Mouse (Mus musculus) thymus, adult 2 months (tissue): ENCODE data around the gene Slc5a11. TPM values are rescaled to one million over a fixed set of nuclear protein-coding genes. Genes with fewer than 3 reads are reported as not detected.

Source experiments
- DNase-seq: peaks from one replicate; pipeline ENCODE4 v3.0.0; 2021
- H3K27ac ChIP-seq: fragments of 200-500 bp; 2 replicates; pipeline ENCODE4 v1.5.1; 2012; ENCODE audit warnings: low read length, control low read depth; ENCODE audit not compliant: control insufficient read depth, insufficient read depth
- H3K27me3 ChIP-seq: fragments of 200-500 bp; 2 replicates; pipeline ENCODE4 v1.6.1; 2012; ENCODE audit warnings: mild to moderate bottlenecking, low read length, moderate library complexity, mixed read lengths; ENCODE audit not compliant: control insufficient read depth, insufficient read depth
- H3K36me3 ChIP-seq: fragments of 200-500 bp; 2 replicates; pipeline ENCODE4 v1.6.1; 2012; ENCODE audit warnings: mild to moderate bottlenecking, low read length, moderate library complexity; ENCODE audit not compliant: control insufficient read depth, insufficient read depth
- H3K4me1 ChIP-seq: fragments of 200-500 bp; replicated peaks from 2 replicates; pipeline ENCODE4 v1.6.1; 2012; ENCODE audit warnings: low read length; ENCODE audit not compliant: control insufficient read depth, insufficient read depth
- H3K4me3 ChIP-seq: fragments of 200-500 bp; 2 replicates; pipeline ENCODE4 v1.5.1; 2012; ENCODE audit warnings: mild to moderate bottlenecking, low read length, control low read depth, moderate library complexity; ENCODE audit not compliant: control insufficient read depth, insufficient read depth
- CTCF ChIP-seq: fragments of 200-500 bp; IDR thresholded peaks from 2 replicates; pipeline ENCODE4 v1.5.1; 2012; ENCODE audit warnings: mild to moderate bottlenecking, control low read depth, low read length, moderate library complexity, borderline replicate concordance; ENCODE audit not compliant: control insufficient read depth, poor library complexity, insufficient read depth; ENCODE audit errors: extremely low read depth
- POLR2A ChIP-seq: fragments of 200-500 bp; IDR thresholded peaks from 2 replicates; pipeline ENCODE4 v1.6.1; 2012; ENCODE audit warnings: mild to moderate bottlenecking, low read length, control low read depth, moderate library complexity; ENCODE audit not compliant: control insufficient read depth, poor library complexity, insufficient read depth; ENCODE audit errors: extremely low read depth
- WGBS: fragments of 180-500 bp; shearing (Covaris S2); methylation state at CpG from one replicate; pipeline ENCODE4 v1.1.7; 2018; 5-methylcytosine and 5-hydroxymethylcytosine counted together
- polyA plus RNA-seq: library from polyadenylated mRNA; depleted of rRNA; stranded (reverse); fragments of >200 nt; gene quantifications from 2 replicates; pipeline ENCODE4 v1.2.3, GENCODE M21; 2012

Gene Slc5a11
- polyA plus RNA-seq, 1 experiment: 0.84 TPM

GRCm38 (mm10) chr7:123298225-123298624 lies 83.6 kb downstream of the Slc5a11 start:
- Histone ChIP-seq H3K27me3 (no peaks in the 10 kb centered on the region), H3K4me3 (no peak overlapping the region), H3K4me1 (0 out of 2 replicates have a peak, but pooled peaks cover 2% of the 10 kb centered on the region), H3K27ac (no peak overlapping the region), H3K36me3 (peaks cover 23% of the 10 kb centered on the region)
- no peak for TF ChIP-seq CTCF
- TF ChIP-seq POLR2A: no peak
- DNase-seq: no peak
- 88% methylated on average over 3 of the region's 3 CpGs for WGBS

DNA sequence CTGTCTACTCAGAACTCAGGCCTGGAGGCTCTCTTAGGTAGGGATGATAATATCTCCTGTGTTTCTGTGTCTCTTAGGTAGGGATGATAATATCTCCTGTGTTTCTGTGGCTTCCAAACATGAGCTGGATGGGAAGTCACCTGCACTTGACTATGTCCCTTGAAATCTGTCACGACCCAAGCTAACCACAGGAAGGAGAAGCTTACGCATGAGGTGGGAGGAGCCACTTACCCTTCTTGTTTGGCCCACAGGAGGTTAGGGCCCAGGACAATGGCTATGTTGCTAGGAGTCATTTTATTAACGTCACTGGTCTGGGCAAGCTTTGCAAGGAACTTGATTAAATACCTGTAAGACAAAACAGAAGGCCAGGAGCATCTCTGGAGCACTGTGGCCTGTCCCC lies 85.7 kb downstream of the Slc5a11 start:
- whole genome bisulfite sequencing: 39% methylated on average over 3 of the region's 3 CpGs
- no peak for DNase-seq
- 0 out of 2 replicates have a peak, but pooled peaks cover 2% of the 10 kb centered on the region for H3K4me1 ChIP-seq
- H3K27me3 ChIP-seq: no peaks in the 10 kb centered on the region
- peaks cover 34% of the 10 kb centered on the region for H3K36me3 ChIP-seq
- H3K4me3 ChIP-seq: no peak overlapping the region
- TF ChIP-seq POLR2A: no peak
- no peak for TF ChIP-seq CTCF
- no peak overlapping the region for H3K27ac ChIP-seq

DNA sequence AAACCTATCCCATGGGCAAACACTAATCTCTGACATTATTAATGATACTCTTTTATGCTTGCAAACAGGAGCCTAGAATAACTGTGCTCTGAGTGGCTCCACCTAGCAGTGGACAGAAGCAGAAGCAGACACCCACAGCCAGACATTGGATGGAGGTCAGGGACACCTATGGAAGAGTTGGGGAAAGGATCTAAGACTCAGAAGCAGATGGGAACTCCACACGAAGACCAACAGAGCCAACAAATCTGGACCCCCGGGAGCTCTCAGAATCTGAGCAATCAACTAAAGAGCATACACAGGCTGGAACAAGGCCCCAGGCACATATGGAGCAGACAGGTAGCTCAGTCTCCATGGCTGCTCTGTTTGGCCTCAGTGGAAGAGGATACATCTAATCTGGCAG lies 90.8 kb downstream of the Slc5a11 start:
- TF ChIP-seq CTCF: no peak
- TF ChIP-seq POLR2A: no peak
- no peak overlapping the region for H3K4me3 ChIP-seq
- no peak for DNase-seq
- H3K27me3 ChIP-seq: no peaks in the 10 kb centered on the region
- no peak overlapping the region for H3K27ac ChIP-seq
- H3K36me3 ChIP-seq: peaks cover 25% of the 10 kb centered on the region
- WGBS: 98% methylated on average over 2 of the region's 2 CpGs
- 0 out of 2 replicates have a peak, but pooled peaks cover 1% of the 10 kb centered on the region for H3K4me1 ChIP-seq

DNA sequence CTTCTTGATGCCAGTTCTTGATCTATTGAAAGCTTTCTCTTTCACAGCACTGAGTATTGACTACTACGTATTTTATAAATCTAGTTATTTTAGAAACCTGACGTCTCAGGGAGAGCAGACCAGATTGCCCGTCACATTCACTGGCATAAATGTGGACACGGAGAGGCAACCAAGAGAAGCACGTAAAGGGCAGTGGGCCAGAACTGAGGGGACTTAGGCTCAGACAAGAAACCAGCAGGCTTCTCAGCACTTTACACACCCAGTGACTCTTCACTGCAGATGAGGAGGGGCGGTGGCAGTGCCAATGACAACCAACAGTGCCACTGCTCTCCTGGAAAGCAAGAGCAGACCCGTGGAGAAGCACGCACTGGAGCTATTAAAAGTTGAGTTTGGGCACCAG lies 92.7 kb downstream of the Slc5a11 start:
- H3K27me3 ChIP-seq: no peaks in the 10 kb centered on the region
- no peak for DNase-seq
- H3K27ac ChIP-seq: no peak overlapping the region
- no peak for TF ChIP-seq CTCF
- no peak for TF ChIP-seq POLR2A
- no peaks in the 10 kb centered on the region for H3K4me1 ChIP-seq
- H3K4me3 ChIP-seq: no peak overlapping the region
- 95% methylated on average over 8 of the region's 8 CpGs for WGBS
- peaks cover 25% of the 10 kb centered on the region for H3K36me3 ChIP-seq

DNA sequence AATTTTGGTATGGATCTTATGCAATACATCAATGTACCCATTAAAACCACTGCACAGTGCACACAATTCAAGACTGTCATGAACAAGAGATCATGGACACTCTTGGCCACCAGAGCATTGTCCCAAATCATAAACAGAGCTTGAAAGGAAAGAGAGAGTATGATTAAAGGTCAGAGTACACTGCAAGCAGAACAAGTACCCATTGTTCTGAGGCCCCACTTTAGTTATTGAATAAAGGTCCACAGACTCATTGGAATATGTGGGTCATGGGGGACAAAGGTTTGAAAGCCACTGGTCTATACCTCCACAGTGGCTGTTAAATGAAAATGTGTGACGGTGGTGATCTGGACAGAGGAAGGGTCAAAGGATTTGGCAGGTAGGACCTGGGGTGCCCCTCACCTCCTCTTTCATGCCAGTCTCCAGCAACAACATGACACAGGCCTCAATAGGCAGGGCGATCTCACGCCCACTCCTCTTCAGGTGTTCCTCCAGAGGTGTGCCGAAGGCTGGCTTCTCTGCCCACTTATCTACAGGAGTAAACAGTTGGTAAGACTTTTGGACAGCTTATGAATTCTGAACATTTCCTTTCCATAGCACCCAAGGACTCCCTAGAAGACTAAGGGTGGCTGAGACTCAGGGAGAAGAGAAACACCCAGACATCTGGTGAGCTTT lies 93.4 kb downstream of the Slc5a11 start:
- Histone ChIP-seq H3K4me1 (no peaks in the 10 kb centered on the region), H3K36me3 (peaks cover 24% of the 10 kb centered on the region), H3K27ac (no peak overlapping the region), H3K27me3 (no peaks in the 10 kb centered on the region), H3K4me3 (no peak overlapping the region)
- no peak for DNase-seq
- WGBS: 98% methylated on average over 4 of the region's 4 CpGs
- TF ChIP-seq CTCF: no peak

DNA sequence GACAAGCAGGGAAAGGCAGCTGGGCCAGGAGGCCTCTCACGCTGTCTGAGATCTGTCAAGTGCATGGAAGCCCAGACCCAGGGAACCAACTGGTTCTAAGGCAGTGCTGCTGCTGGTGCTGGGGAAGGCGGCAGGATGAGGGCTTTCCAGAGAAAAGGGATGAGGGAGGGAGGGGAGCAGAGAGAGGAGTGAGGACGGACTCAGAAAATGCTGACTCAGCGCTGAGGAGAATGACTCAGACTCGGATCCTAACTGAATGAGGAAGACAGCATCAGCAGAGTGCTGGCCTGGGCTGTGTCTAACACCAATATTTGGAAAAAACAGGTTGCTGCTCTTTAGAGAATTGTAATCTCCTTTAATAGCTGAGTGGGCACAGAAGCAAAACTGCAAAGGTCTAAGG lies 97.3 kb downstream of the Slc5a11 start:
- Histone ChIP-seq H3K27ac (no peak overlapping the region), H3K4me3 (no peak overlapping the region), H3K27me3 (no peaks in the 10 kb centered on the region), H3K4me1 (no peaks in the 10 kb centered on the region), H3K36me3 (peaks cover 11% of the 10 kb centered on the region; the same call in 1 of the 2 replicates)
- no peak for DNase-seq
- 88% methylated on average over 5 of the region's 5 CpGs for WGBS
- TF ChIP-seq CTCF: no peak
- no peak for TF ChIP-seq POLR2A

GRCm38 (mm10) chr7:123312738-123313137 lies 98.2 kb downstream of the Slc5a11 start:
- H3K4me3 ChIP-seq: no peak overlapping the region
- DNase-seq: no peak
- no peak overlapping the region for H3K27ac ChIP-seq
- WGBS: 85% methylated on average over 3 of the region's 3 CpGs
- no peaks in the 10 kb centered on the region for H3K27me3 ChIP-seq
- H3K4me1 ChIP-seq: no peaks in the 10 kb centered on the region
- TF ChIP-seq POLR2A (no peak), CTCF (no peak)
- H3K36me3 ChIP-seq: peaks cover 9% of the 10 kb centered on the region
